Comparison of ENCODE assay signal across 12 mouse cellular contexts in genomic region chr7:37369698-37370097, GRCm38 (mm10).
DNase-seq lines count a peak whose midpoint lies in the region; ATAC-seq and TF ChIP-seq lines count a peak whose summit lies in the region.
"Had no signal": no experiment of that assay in that cellular context is flagged by ENCODE, and none has a peak within 500 bp of the region (broad histone marks: within the 10 kb centered on the region; RNA-seq: fewer than 3 reads in every experiment).

No protein-coding gene starts in this region.

- no peak for ATAC-seq in lung, embryonic 14.5 days (ENCODE audit: insufficient read depth)
- ATAC-seq in common myeloid progenitor, adult 5-6 weeks (replicated peaks; ENCODE audit: low read depth, poor library complexity, severe bottlenecking): 0 out of 2 replicates have a peak, but pooled peaks have one; percentile 50

- no peaks in the 10 kb centered on the region for H3K27me3 ChIP-seq in lung, embryonic 14.5 days (ENCODE audit: insufficient read depth, low read length)

- H3K4me1 ChIP-seq in lung, embryonic 14.5 days (ENCODE audit: insufficient read depth): no peaks in the 10 kb centered on the region

- TF ChIP-seq CTCF in gastrocnemius, adult 2 months (IDR thresholded peaks at IDR 0.05): peak; percentile 41
- peak; percentile 68 for TF ChIP-seq CTCF in lung, embryonic 14.5 days (IDR thresholded peaks at IDR 0.05; ENCODE audit: low read depth)

- H3K9ac ChIP-seq in lung, embryonic 14.5 days: no peak overlapping the region

- 49% methylated on average over 4 of the region's 4 CpGs for WGBS in lung, embryonic 14.5 days

- H3K36me3 ChIP-seq in lung, embryonic 14.5 days (ENCODE audit: insufficient read depth): no peaks in the 10 kb centered on the region
- H3K36me3 ChIP-seq: G1E had no signal

- H3K4me3 ChIP-seq in gastrocnemius, adult 2 months: no peak overlapping the region
- H3K4me3 ChIP-seq in lung, embryonic 14.5 days (ENCODE audit: low read depth, low read length): no peak overlapping the region

- no peak overlapping the region for H3K27ac ChIP-seq in gastrocnemius, adult 2 months
- H3K27ac ChIP-seq in lung, embryonic 14.5 days (ENCODE audit: low read depth): no peak overlapping the region

- no peak for DNase-seq in gastrocnemius, adult 2 months
- no peak for DNase-seq in gastrocnemius, adult 8-10 months (ENCODE audit: low spot score in 2 of 2)
- DNase-seq in lung, embryonic 14.5 days: no peak
- DNase-seq in lung, postnatal 36 days: no peak
- DNase-seq in testis, postnatal 10 days (ENCODE audit: low spot score): peak; percentile 68
- DNase-seq in urinary bladder, postnatal 36 days (ENCODE audit: low spot score in 2 of 2): no peak
- no peak for DNase-seq in urinary bladder, adult 18-20 months (ENCODE audit: low spot score in 2 of 2)
- DNase-seq: cerebellum, adult 11 months; gastrocnemius, postnatal 14 days; kidney, adult 8-10 months had no signal

- no peak overlapping the region for H3K4me2 ChIP-seq in lung, embryonic 14.5 days

- intact Hi-C loops in gastrocnemius, adult 2 months (cut with DNase I): loop anchor here (5.0 kb wide), 1 partner anchor 773 kb away; no protein-coding TSS in a partner anchor

- H3K9me3 ChIP-seq in lung, embryonic 14.5 days (ENCODE audit: low read depth, low read length): no peaks in the 10 kb centered on the region
